Mouse (Mus musculus) G1E (cell line): Measurements from ENCODE around the gene Cdk6. TPM values are rescaled to one million over a fixed set of nuclear protein-coding genes. Genes with fewer than 3 reads are reported as not detected.

Source experiments
- ATAC-seq: 2 replicates; pipeline ENCODE4 v1.8.0; 2016; ENCODE audit warnings: mild to moderate bottlenecking; ENCODE audit not compliant: insufficient number of reproducible peaks, poor library complexity, low FRiP score, severe bottlenecking; ENCODE audit errors: extremely low read depth
- DNase-seq: peaks from one replicate; pipeline ENCODE4 v3.0.0; 2012; ENCODE audit warnings: low spot score
- H3K27me3 ChIP-seq: 2 replicates; pipeline ENCODE4 v1.6.1; 2012; ENCODE audit warnings: mild to moderate bottlenecking, low read length, inconsistent platforms; ENCODE audit not compliant: insufficient read depth
- H3K36me3 ChIP-seq: replicated peaks from 2 replicates; pipeline ENCODE3; 2012; ENCODE audit warnings: mild to moderate bottlenecking, inconsistent platforms
- H3K4me1 ChIP-seq: 2 replicates; pipeline ENCODE4 v1.6.1; 2012; ENCODE audit warnings: low read depth, low read length, inconsistent platforms, mixed read lengths; ENCODE audit not compliant: insufficient read depth
- H3K4me3 ChIP-seq: 2 replicates; pipeline ENCODE4 v1.5.1; 2012; ENCODE audit warnings: low read depth, mild to moderate bottlenecking, inconsistent platforms, low read length, moderate library complexity, mixed read lengths
- H3K9me3 ChIP-seq: replicated peaks from 2 replicates; pipeline ENCODE4 v1.6.1; 2012; ENCODE audit warnings: inconsistent platforms
- CTCF ChIP-seq: IDR thresholded peaks from 2 replicates; pipeline ENCODE4 v1.5.1; 2012; ENCODE audit warnings: low read depth, low read length, inconsistent platforms, mixed read lengths
- GATA1 ChIP-seq: IDR thresholded peaks from 2 replicates; pipeline ENCODE4 v1.6.1; 2012; ENCODE audit warnings: borderline replicate concordance, low read length, inconsistent platforms, mixed read lengths
- GATA2 ChIP-seq: IDR thresholded peaks from 2 replicates; pipeline ENCODE4 v1.6.1; 2012; ENCODE audit warnings: low read depth, low read length, inconsistent platforms, borderline replicate concordance
- POLR2AphosphoS5 ChIP-seq: IDR thresholded peaks from 2 replicates; pipeline ENCODE4 v1.6.1; 2012; ENCODE audit warnings: low read depth, low read length, inconsistent platforms; ENCODE audit not compliant: insufficient replicate concordance
- TAL1 ChIP-seq: conservative IDR thresholded peaks from 2 replicates; pipeline ENCODE4 v1.6.1; 2012; ENCODE audit warnings: low read depth, low read length, inconsistent platforms, mixed read lengths
- polyA plus RNA-seq: library from polyadenylated mRNA; stranded (reverse); fragments of >175 nt; gene quantifications from 2 replicates; pipeline ENCODE4 v1.2.3, GENCODE M21; 2012
- total RNA-seq, 2 experiments: library from RNA; stranded (forward) in 1 of 2; stranded (reverse) in 1 of 2; fragments of 200-1000 nt in 1 of 2; fragments of >200 nt in 1 of 2; fragmentation: Nextera tagmentation in 1 of 2; gene quantifications; 2 replicates each; pipeline ENCODE4 v1.2.3; 2014 to 2017

Cdk6 gene
- total and polyA plus RNA-seq, 3 experiments = 75.2 to 142 (median 114) TPM

GRCm38 (mm10) chr5:3466069-3466877 is 125.0 kb downstream of the Cdk6 start:
- no peak for TF ChIP-seq TAL1
- TF ChIP-seq CTCF = no peak
- TF ChIP-seq GATA2 = no peak
- no peak for TF ChIP-seq GATA1
- TF ChIP-seq POLR2AphosphoS5 = no peak
- ATAC-seq (no peak), DNase-seq (no peak)
- Histone ChIP-seq H3K27me3 (no peaks in the 10 kb centered on the region), H3K4me3 (no peak overlapping the region), H3K9me3 (no peaks in the 10 kb centered on the region), H3K4me1 (peaks cover 50% of the 10 kb centered on the region), H3K36me3 (peaks cover 82% of the 10 kb centered on the region)

- no peak for TF ChIP-seq TAL1
- TF ChIP-seq POLR2AphosphoS5 = no peak
- no peak for TF ChIP-seq CTCF
- TF ChIP-seq GATA2 = no peak
- TF ChIP-seq GATA1 = no peak
- Histone ChIP-seq H3K36me3 (peaks cover 82% of the 10 kb centered on the region), H3K4me3 (no peak overlapping the region), H3K9me3 (no peaks in the 10 kb centered on the region), H3K4me1 (peaks cover 37% of the 10 kb centered on the region), H3K27me3 (no peaks in the 10 kb centered on the region)
- ATAC-seq (no peak), DNase-seq (no peak)
These were observed 129.6 kb downstream of the Cdk6 start for GRCm38 (mm10) chr5:3470866-3471265.

- Histone ChIP-seq H3K4me3 (no peak overlapping the region), H3K4me1 (peaks cover 41% of the 10 kb centered on the region), H3K36me3 (peaks cover 86% of the 10 kb centered on the region), H3K27me3 (no peaks in the 10 kb centered on the region), H3K9me3 (no peaks in the 10 kb centered on the region)
- DNase-seq (no peak), ATAC-seq (no peak)
- TF ChIP-seq POLR2AphosphoS5 = no peak
These were observed 131.2 kb downstream of the Cdk6 start for GRCm38 (mm10) chr5:3472311-3473156.

GRCm38 (mm10) chr5:3477711-3478110 is 136.4 kb downstream of the Cdk6 start:
- DNase-seq = no peak
- no peaks in the 10 kb centered on the region for H3K27me3 ChIP-seq
- H3K36me3 ChIP-seq = peaks cover 87% of the 10 kb centered on the region
- peaks cover 50% of the 10 kb centered on the region for H3K4me1 ChIP-seq
- H3K9me3 ChIP-seq = no peaks in the 10 kb centered on the region
- TF ChIP-seq POLR2AphosphoS5 (no peak), TAL1 (no peak), GATA2 (no peak), CTCF (no peak), GATA1 (no peak)
- no peak overlapping the region for H3K4me3 ChIP-seq
- no peak for ATAC-seq

GRCm38 (mm10) chr5:3478216-3478615 is 136.9 kb downstream of the Cdk6 start:
- no peak for TF ChIP-seq GATA1
- TF ChIP-seq GATA2 = no peak
- TF ChIP-seq POLR2AphosphoS5 = no peak
- ATAC-seq (no peak), DNase-seq (no peak)
- no peak overlapping the region for H3K4me3 ChIP-seq
- no peaks in the 10 kb centered on the region for H3K27me3 ChIP-seq
- H3K4me1 ChIP-seq = peaks cover 50% of the 10 kb centered on the region
- no peaks in the 10 kb centered on the region for H3K9me3 ChIP-seq
- H3K36me3 ChIP-seq = peaks cover 84% of the 10 kb centered on the region

- ATAC-seq (no peak), DNase-seq (no peak)
- Histone ChIP-seq H3K4me3 (no peak overlapping the region), H3K27me3 (no peaks in the 10 kb centered on the region), H3K4me1 (peaks cover 44% of the 10 kb centered on the region), H3K36me3 (peaks cover 83% of the 10 kb centered on the region), H3K9me3 (no peaks in the 10 kb centered on the region)
- TF ChIP-seq CTCF = no peak
These were observed 137.9 kb downstream of the Cdk6 start for GRCm38 (mm10) chr5:3479016-3479795.
